Mouse (Mus musculus) heart, postnatal 14 days (tissue): ENCODE measurements around the gene 2410015M20Rik. TPM values are rescaled to one million over a fixed set of nuclear protein-coding genes. Genes with fewer than 3 reads are reported as not detected.
"Not testable (repeated sequence)": the region's sequence is repeated elsewhere in the genome, so short reads cannot be mapped to it uniquely, and the experiment has no call there.

Experiments
- DNase-seq, 2 experiments: peaks; one replicate each; pipeline ENCODE4 v3.0.0; 2021 to 2022
- intact Hi-C: fragments of 180-260 bp; cut with DNase I; formaldehyde crosslinking; loops from one replicate; pipeline ENCODE4 v1.15.1; 2025
- total RNA-seq, 2 experiments: library from RNA; stranded (reverse); gene quantifications; 2 replicates each; pipeline ENCODE4 v1.2.3; 2021

Gene 2410015M20Rik
- total RNA-seq, 2 experiments from 2014 or later = 347 to 349 TPM

GRCm38 (mm10) chr17:56614391-56615135 lies 5.0 kb upstream of the 2410015M20Rik start:
- DNase-seq = peak; percentile 17 to 32
- intact Hi-C loops = no loop called here

DNA sequence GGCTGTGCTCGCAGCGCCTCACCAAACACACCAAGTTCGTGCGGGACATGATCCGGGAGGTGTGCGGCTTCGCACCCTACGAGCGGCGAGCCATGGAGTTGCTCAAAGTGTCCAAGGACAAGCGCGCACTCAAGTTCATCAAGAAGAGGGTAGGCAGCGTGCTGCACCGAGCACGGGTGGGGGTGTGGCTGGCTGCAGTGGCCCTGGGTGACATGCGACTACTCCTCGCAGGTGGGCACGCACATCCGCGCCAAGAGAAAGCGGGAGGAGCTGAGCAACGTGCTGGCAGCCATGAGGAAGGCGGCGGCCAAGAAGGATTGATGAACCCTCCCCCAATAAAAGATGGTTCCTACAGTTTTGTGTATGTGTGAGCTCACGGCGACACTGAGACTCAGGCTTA lies 4.3 kb upstream of the 2410015M20Rik start:
- peak in 1 of 2 experiments; percentile 39 for DNase-seq
- intact Hi-C loops = loop anchor here (1.0 kb wide), 1 partner anchor 55 kb away; no protein-coding TSS in a partner anchor

GRCm38 (mm10) chr17:56613236-56613844 lies 3.8 kb upstream of the 2410015M20Rik start, which contains the start of gene Rpl36:
Rpl36 (plus strand) TSS chr17:56613416.
- intact Hi-C loops = loop anchor here (1.0 kb wide), 1 partner anchor 56 kb away; no protein-coding TSS in a partner anchor
- DNase-seq = peak; percentile 96 to 98

DNA sequence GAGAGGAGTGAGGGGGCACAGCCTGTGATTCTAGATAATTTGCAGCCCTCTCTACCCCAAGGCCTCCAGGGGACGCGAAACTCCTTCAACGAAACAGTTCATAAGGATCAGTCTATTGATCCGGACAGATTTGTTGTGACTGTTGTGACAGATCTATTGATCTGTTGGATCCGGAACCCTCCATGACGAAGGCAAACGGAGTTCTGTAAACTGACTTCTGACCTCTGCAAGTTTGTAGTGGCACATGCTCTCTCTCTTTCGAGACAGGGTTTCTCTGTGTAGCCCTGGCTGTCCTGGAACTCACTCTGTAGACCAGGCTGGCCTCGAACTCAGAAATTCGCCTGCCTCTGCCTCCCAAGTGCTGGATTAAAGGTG lies 3.0 kb upstream of the 2410015M20Rik start:
- intact Hi-C loops, DNase-seq: not testable (repeated sequence)

- DNase-seq = no peak
- intact Hi-C loops = no loop called here
Measured at GRCm38 (mm10) chr17:56611861-56612564, 2.4 kb upstream of the 2410015M20Rik start.

- no peak for DNase-seq
- intact Hi-C loops = no loop called here
Measured at GRCm38 (mm10) chr17:56611323-56611722, 1.8 kb upstream of the 2410015M20Rik start.

DNA sequence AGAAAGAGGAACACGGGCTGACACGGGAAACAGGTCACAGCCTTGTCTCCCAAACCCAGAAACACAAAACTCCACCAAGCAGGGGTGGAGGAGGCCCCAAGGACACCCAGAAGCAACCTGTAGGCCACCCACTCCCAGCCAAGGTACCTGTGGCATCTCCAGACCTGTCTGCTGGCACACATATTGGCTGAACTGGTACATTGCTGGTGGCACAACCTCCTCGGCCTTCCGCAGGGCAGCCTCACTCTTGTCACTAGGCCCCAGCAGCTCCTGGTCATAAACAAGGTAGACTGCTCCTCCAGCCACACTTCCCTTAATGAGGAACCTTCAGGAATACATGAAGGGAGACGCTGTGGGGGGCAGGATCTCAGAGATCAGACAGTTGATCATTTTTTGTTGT lies 872 bp downstream of the 2410015M20Rik start:
- intact Hi-C loops = no loop called here
- no peak for DNase-seq

GRCm38 (mm10) chr17:56607521-56608062 lies 2.0 kb downstream of the 2410015M20Rik start:
- DNase-seq = no peak
- intact Hi-C loops = no loop called here

GRCm38 (mm10) chr17:56605431-56605830 lies 4.1 kb downstream of the 2410015M20Rik start:
- intact Hi-C loops = loop anchor here (2.0 kb wide), 1 partner anchor 17 kb away; no protein-coding TSS in a partner anchor
- DNase-seq = no peak

DNA sequence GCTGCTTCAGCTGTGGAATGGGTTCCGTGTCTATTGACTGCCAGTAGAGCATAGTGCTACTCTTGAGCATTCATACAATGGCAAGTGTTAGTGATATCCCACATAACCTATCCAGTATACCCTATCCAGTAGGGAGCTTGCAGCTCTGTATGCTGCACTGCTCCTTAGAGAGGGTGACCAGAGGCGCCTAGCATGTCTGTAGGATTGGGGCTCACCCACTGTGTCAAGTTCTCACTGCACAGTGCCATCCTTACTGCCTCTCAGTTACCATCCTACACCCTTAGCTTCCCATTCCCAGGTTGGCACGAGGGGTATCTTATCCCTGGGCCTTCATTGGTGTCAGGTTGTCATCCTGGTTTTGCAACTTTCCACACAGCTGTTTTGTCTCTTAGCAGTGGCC lies 5.1 kb downstream of the 2410015M20Rik start:
- intact Hi-C loops = loop anchor here (2.0 kb wide), 1 partner anchor 16 kb away; no protein-coding TSS in a partner anchor
- DNase-seq = no peak

- intact Hi-C loops = loop anchor here (2.0 kb wide), 1 partner anchor 15 kb away; no protein-coding TSS in a partner anchor
- no peak for DNase-seq
Measured at GRCm38 (mm10) chr17:56604070-56604380, 5.5 kb downstream of the 2410015M20Rik start.

DNA sequence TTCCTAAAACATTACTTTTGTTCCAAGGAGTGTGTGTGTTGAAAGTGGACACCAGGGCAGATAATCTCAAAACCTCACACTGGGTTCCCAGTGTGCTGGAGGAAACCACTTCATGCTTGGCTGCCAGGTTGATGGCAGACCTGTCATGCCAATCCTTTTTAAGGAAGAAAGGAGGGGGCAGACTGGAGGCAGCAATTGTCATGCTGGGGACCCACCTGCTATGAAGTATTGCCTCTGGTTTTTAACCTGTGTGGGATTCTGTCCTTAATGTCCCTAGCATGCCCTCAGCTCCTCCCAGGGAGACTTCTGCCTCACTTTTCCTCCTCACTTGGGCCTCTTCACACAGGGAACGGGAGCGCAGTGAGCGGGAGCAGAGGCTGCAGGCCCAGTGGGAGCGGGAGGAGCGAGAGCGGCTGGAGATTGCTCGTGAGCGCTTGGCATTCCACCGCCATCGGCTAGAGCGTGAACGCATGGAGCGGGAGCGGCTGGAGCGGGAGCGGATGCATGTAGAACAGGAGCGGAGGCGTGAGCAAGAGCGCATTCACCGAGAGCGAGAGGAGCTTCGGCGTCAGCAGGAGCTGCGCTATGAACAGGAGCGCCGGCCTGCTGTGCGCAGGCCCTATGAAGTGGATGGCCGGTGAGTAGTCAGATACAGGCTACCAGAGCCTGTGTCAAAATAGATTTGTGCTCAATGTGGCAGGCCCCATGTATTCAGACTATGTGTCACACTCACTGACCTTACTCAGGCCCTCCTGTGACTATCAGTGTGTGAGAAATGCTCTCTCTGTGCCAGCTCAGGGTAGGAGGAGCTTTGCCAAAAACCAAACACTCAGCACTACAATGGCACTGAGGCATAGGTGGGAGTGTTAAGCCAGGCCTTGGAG lies 6.1 kb downstream of the 2410015M20Rik start:
- no peak for DNase-seq
- intact Hi-C loops = loop anchor here (2.0 kb wide), 1 partner anchor 15 kb away; no protein-coding TSS in a partner anchor

DNA sequence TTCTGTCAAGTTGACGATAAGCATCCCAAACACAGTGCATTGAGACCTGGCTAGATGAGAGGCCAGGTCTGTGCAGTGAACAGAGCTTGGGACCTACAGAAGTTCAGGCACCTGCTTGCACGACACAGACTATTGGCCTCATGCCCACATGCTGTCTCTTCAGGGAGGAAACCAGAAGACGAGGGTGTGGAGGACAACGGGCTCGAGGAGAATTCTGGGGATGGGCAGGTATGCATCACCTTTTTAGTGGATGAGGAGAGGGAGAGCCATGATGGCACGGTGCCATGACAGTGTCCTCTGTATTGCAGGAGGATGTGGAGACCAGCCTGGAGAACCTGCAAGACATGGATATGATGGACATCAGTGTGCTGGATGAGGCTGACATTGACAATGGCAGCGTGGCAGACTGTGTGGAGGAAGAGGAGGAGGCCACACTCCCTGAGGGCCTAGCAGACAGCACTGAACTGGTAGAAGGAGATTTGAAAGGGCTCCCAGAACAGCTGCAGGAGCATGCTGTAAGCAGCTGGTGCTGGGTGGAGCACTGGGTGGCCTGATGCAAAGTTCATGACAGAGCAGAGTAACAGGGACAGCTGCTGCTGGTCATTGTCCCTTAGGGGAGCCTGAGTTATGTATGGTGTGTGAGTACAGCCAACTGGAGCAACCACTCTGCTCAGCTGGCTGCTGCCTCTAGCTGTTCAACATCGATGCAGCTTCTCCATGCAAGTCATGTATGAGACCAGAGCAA lies 15.9 kb downstream of the 2410015M20Rik start:
- peak; percentile 54 for DNase-seq
- intact Hi-C loops = no loop called here

GRCm38 (mm10) chr17:56592553-56592952 lies 17.0 kb downstream of the 2410015M20Rik start:
- intact Hi-C loops = no loop called here
- DNase-seq = no peak

- intact Hi-C loops = loop anchor here (2.0 to 5.0 kb wide), 2 partner anchors 16 to 702 kb away; no protein-coding TSS in a partner anchor
- no peak for DNase-seq
Measured at GRCm38 (mm10) chr17:56588921-56589320, 20.6 kb downstream of the 2410015M20Rik start.

- intact Hi-C loops = loop anchor here (2.0 to 5.0 kb wide), 2 partner anchors 17 to 700 kb away; no protein-coding TSS in a partner anchor
- no peak for DNase-seq
Measured at GRCm38 (mm10) chr17:56587773-56588172, 21.8 kb downstream of the 2410015M20Rik start.

DNA sequence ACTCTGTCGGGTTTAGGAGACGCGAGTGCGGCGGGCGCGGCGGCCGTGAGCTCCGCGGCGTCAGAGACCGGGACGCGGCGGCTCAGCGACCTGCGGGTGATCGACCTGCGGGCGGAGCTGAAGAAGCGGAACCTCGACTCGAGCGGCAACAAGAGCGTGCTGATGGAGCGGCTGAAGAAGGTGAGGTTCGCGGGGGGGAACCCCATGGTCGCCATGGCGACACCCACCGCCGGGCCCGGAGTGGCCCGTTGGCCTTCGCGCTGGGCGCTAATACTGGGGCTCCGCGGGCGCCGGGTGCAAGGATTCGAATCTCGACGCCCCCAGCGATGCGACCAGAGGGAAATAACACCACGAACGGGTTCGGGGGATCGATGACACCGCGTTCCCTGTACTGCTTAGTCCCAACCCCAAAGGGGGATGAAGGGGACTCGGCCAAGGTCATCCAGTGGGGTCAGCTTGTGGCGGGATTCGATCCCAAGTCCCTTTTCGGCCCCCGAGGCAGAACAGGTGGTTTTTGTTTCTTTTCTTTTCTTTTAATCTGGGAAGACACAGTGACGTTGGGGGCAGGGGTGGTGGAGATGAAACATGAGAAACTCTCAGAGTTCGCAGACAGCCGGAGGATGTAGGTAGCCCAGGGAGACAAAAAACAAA lies 24.3 kb downstream of the 2410015M20Rik start:
- DNase-seq = peak; percentile 57 to 58
- intact Hi-C loops = loop anchor here (5.0 kb wide), 1 partner anchor 698 kb away; no protein-coding TSS in a partner anchor
